Mouse (Mus musculus): Measurements from ENCODE around the gene S100a10. TPM values are rescaled to one million over a fixed set of nuclear protein-coding genes. Genes with fewer than 3 reads are reported as not detected.

The S100a10 gene
- total RNA-seq, 2 experiments from 2014 or later, result 212 to 257 TPM

DNA sequence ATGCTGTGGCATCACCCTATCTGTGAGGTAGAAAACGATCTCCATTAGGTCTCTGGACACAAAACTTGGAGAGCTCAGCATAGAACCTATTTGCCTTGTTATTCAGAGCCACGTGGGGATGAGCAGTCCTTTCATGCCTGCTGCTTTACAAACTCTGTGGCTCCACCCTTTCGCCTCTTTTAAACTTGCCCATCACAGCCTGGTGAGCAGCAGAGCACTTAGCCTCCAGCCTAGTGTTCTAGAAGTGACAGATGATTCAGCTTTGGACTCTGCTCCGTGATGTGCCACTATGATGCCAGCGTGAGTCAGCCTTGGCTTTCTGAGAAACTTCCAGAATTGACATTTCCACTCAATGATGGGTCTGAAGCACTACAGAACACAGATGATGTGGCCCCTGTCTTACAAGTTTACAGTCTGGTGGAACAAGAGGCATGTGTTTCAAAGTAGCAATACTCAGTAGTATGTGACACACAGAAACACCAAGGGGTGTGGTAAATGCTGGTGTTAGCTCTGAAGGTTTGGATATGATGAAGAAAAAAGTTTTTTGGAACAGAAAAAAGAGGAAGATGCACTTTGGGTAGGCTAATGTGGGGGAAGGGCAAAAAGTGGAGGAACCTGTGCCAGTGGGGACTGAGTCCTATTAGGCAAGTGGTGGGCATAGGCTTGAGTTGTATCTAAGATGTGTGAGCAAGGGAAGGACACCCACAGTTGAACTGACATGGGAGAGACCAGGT, 17.3 kb downstream of the S100a10 start:
- ATAC-seq (replicated peaks; ENCODE audit: poor library complexity, severe bottlenecking), result peak; percentile 92

GRCm38 (mm10) chr3:93579317-93580038, 24.6 kb downstream of the S100a10 start:
- ATAC-seq (replicated peaks; ENCODE audit: poor library complexity, severe bottlenecking), result peak; percentile 70

- ATAC-seq (replicated peaks; ENCODE audit: poor library complexity, severe bottlenecking), result no peak
These were observed 25.1 kb downstream of the S100a10 start for GRCm38 (mm10) chr3:93580039-93580403.

DNA sequence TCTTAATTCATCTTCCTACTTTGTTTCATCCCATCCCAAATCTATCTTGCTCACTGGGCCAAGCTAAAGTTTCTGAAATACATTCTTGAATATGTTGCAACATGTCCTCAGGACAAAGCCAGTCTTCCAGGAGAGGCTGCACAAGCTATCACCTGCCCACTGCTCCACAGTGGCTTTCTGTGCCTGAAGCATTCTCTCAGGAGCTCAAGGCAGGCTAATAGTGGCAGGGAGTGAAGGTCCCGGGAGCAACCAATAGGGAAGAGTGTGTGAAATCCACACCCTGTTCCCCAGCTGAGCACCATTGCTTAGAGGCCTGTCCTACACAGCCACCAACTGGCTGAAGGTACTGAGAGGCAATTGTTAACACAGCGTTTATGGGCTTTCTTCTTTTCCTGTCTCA, 26.1 kb downstream of the S100a10 start:
- ATAC-seq (replicated peaks; ENCODE audit: poor library complexity, severe bottlenecking), result no peak

DNA sequence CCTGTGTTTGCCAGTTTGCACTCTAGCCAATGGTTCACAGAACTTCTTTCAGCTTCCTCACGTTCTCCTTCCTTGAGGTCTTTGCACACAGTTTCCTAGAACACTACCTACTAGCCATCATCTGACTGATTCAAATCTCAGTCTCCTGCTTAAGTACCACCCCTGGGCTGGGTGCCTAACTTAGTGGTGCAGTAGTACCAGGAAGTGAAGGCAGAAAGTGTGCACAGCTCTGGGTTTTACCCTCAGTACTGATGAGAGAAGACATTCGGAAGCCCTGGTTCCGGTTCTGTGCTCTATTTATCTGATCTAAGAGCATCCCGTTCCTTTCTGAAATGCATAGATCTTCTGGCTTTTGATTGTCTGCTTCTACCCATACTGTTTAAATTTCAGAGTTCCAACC, 26.8 kb downstream of the S100a10 start:
- ATAC-seq (replicated peaks; ENCODE audit: poor library complexity, severe bottlenecking), result no peak

- ATAC-seq (replicated peaks; ENCODE audit: poor library complexity, severe bottlenecking), result no peak
These were observed 28.2 kb downstream of the S100a10 start for GRCm38 (mm10) chr3:93583056-93583455.

DNA sequence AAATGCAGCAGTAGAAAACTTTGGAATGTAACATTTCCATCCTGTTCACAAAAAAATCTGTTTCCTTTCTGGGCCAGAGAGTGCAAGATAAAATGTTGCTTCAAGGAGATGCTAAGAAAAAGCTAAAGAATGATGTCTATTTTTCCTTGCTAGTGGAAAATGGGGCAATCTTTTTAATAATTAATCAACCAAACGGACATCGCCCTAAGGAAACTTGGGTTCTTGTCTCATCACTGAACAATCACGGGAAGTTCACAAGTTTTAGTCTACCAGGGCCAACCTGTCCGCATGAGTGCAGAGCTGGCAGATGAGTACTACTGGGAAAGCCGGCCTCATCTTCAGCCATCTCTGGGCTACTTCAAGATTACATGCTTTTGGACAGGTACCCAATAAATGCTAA, 34.7 kb downstream of the S100a10 start:
- no peak for ATAC-seq (replicated peaks; ENCODE audit: poor library complexity, severe bottlenecking)

DNA sequence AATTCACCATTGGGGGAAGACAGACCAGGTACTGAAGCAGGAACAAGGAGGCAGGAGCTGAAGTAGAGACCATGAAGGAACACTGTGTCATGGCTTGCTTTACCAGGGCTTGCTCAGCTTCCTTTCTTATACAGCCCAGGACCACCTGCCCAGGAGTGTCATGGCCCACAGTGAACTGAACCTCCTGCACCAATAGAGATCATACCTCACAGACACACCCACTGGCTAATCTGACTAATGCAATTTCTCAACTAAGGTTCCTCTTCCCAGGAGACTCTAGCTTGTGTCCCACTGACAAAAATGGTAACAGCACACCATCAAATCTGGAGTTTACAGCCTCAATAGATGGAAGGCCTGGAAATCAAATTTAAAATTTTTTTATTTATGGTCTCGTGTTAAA, 35.4 kb downstream of the S100a10 start:
- peak; percentile 74 for ATAC-seq (replicated peaks; ENCODE audit: poor library complexity, severe bottlenecking)

DNA sequence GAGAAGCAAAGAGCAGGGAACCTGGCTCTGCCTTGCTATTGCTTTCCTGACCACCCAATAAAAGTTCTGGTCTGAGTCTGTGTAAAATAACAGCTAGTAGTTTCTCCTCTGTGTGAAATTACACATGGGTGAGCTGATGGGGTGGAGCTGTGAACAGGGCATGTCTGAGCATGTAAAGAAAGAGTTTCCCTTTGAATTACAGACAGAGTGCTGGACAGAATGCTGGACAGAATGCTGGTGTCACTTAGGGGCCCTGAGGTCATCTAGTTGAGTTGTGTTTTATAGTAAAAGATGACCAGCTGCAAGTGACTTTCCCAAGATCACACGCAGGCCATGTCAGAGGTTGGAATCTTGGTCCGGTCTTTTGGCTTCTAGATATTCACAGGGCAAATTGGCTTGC, 37.2 kb downstream of the S100a10 start:
- no peak for ATAC-seq (replicated peaks; ENCODE audit: poor library complexity, severe bottlenecking)

- ATAC-seq (replicated peaks; ENCODE audit: poor library complexity, severe bottlenecking), result no peak
These were observed 38.1 kb downstream of the S100a10 start for GRCm38 (mm10) chr3:93592976-93593375.

DNA sequence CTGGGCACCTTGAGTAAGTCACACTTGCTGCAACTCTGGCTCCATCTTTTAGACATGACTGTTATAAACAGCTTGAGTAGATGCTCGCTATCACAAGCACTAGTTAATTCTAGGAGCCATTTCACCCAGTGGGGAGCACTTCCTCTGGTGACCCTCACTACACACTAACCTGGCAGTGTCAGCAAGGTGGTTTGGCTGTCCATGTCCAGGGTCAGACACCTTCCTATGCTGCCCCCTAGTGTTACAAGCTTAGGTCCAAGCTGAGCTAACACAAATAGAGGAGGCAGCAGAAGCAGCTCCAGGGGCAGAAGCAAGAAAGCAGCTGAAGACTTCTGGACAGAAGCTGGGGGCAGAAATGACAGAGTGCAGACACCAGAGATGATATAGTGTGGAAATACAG, 38.6 kb downstream of the S100a10 start:
- ATAC-seq (replicated peaks; ENCODE audit: poor library complexity, severe bottlenecking), result peak; percentile 47

- ATAC-seq (replicated peaks; ENCODE audit: poor library complexity, severe bottlenecking), result no peak
These were observed 41.8 kb downstream of the S100a10 start for GRCm38 (mm10) chr3:93596632-93597031.

DNA sequence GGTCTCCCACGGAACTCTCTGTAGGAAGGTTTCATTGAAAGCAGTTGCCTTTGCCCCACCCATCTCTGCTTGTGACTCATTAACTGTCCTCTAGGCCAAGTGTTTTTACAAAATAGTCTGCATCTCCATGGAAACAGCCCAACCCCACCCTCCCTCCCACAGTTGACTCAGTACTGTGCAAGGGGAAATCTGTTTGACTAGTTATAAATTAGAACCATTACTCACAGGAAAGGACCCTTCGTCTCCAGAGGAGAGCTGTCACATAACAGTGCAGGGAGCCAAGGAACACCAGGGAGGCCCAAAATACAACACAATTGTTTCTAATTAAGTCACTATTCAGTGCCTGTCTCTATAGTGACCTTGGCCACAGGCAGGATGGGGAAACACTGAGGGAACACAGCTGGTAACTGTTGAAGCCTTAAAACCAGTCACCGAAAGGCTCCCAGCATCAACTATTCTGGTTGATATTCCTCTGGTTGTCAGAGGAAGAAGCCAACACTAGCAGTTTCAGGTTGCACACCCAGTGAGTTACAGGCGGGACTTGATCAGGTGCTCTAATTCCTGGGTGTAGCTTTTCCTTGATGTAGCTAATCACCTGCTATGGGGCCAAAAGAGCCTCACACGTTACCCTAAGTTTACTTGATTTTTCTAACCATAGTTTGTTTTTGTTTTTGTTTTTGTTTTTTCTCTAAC, 42.5 kb downstream of the S100a10 start:
- peak; percentile 85 for ATAC-seq (replicated peaks; ENCODE audit: poor library complexity, severe bottlenecking)

GRCm38 (mm10) chr3:93597970-93598369, 43.1 kb downstream of the S100a10 start:
- ATAC-seq (replicated peaks; ENCODE audit: poor library complexity, severe bottlenecking), result no peak

DNA sequence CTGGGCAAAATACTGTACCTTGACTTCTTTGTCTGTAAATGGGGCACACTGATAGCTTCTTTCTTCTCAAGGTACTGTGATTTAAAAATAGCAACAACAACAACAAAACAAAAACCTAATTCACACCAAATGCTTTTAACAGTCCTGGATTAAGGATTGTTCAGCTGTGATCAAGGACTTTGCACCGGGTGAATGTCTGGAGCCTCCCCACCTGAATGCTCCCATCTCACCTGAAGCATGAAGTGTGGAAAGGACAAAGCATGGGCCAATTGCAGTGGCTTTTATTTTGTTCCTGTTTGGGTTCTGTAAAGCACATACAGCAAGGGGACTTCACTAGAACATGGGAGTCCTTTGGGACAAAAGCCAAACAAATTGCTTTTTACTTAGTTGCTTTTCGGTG, 45.3 kb downstream of the S100a10 start:
- no peak for ATAC-seq (replicated peaks; ENCODE audit: poor library complexity, severe bottlenecking)

DNA sequence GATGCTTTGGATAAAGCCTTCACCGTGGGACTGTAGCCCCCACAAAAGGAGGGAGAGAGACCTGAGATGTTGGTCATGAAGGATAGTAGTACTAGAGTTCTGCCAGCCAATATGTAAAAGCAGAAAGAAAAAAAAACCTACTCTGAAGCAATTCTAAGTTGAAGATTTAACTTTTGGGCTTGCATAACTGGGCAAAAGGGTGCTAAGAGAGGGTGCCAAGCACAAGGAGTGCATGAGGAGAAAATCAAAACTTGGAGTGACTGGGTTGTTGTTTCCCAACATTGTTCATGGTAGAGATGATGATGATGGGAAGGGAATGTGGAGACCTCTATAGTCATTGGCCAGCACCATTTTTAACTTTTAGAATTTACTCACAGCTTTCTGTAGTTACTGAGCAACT, 47.0 kb downstream of the S100a10 start:
- no peak for ATAC-seq (replicated peaks; ENCODE audit: poor library complexity, severe bottlenecking)

- ATAC-seq (replicated peaks; ENCODE audit: poor library complexity, severe bottlenecking), result peak; percentile 85
These were observed 54.1 kb downstream of the S100a10 start for GRCm38 (mm10) chr3:93608970-93609369.
